Mouse (Mus musculus): ENCODE measurements around the gene Sqstm1.

Sqstm1 gene

DNA sequence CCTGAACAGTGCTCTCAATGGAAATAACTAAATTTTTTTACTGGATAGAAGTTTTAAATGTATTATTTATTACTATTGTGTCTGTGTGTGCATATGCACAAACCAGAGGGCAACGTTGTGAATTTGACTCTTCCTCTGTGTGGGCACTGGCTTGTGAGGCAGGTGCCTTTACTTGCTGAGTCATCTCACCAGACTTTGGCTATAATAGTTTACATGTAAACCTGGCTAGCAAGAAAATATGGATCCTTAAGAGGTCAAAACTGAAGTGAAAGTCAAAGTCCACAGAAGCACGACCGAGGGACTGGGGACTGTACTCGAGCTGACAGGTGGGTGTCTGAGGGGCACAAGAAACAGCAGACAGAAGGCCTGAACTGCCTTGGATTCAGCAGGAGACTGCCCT lies 27.9 kb downstream of the Sqstm1 start:
- CTCF ChIA-PET, result no interaction called here

DNA sequence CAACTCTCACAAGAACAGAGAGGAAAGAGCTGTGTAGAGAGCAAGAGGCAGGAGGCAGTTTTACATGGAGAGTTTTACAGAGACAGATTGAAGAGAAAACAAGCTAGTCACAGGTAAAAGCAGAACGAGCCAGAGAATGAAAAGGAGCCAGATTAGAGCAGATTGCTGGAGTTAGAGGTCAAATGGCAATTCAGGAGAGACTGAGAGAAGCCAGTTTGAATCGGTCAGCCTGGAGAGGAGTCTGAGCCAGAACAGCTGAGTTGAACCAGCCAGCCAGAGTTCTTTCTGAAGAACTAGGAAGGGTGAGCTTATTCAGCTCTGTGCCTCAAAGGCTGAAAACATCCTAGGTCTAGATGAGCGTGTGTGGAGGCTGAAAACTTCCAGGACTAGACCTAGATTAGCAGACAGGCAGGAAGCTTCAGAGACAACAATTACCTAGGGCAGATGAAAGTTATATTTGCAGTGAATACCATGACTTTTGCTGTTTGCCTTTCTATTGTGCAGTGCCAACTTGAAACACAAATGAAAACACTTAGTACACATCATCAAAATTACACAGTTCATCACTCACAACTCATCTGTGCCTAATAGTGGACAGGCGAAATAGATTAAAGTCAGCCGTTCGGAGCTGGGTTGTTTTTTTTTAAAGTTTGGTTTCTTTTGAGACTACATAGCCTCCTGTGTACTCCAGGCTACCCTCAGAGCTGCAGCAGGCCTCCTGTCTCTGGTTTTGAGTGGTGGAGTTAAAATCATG lies 30.0 kb downstream of the Sqstm1 start:
- ChIA-PET POLR2A (interaction anchor here in 3 of 4 experiments (0.6 to 34.0 kb wide), 18 partner anchors 9 to 850 kb away, joined by 3 to 742 read pairs (median 4); partner anchors contain the start of genes Mgat4b (in 3 of the 3), Sqstm1 (in 3 of the 3) and Hnrnph1 (in 1 of the 3)), CTCF (interaction anchor here in 2 of 4 experiments (1.3 to 1.7 kb wide), 2 partner anchors 19 to 194 kb away, joined by 4 to 6 read pairs; no protein-coding TSS in a partner anchor)

More for the DNA sequence above, 27.9 kb downstream of the Sqstm1 start:
- POLR2A ChIA-PET, result interaction anchor here in 3 of 4 experiments (1.0 to 34.0 kb wide), 8 partner anchors 8 to 178 kb away, joined by 3 to 742 read pairs (median 6); partner anchors contain the start of genes Mgat4b (in 2 of the 3), Sqstm1 (in 2 of the 3) and Mrnip (in 1 of the 3)

DNA sequence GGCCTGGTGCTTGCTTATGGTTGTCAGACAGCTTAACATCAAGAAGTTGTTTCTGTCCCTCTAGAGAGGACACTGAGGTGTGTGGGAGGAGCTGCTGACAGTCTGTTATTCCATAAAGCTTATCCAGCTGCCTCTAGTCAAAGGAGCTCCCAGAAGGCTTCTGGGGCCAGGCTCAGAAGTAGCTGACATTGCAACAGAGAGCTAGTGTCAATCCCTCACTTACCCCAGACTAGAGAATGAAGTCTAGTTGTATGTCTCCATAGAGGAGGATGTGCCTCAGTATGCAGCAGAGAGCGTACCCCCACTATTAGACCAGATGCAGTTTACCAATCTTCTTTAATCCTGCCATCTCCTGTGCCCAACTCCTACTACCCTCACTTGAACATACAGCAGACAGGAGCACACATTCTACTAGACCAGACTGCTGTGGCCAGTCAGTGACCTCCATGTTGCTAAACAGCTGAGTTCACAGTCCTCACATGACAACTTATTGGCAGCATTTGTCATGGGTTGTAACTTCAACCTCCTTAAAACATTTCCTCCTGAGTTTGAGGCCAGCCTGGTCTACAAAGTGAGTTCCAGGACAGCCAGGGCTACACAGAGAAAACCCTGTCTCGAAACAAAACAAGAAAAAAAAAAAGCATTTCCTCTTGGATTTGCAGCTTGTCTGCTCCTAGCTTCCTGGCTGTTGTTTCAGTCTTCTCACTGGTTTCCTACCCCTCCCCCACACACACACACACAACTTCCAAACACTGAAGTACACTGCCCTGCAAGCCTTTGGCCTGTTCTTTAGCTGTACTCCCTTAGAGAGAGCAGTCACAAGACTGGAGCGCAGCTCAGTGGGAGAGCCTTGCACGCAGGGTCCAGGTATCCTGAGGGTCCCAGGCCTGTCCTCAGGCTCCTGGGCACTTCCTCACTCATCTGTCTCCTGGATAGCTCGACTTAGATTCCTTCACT lies 31.8 kb downstream of the Sqstm1 start:
- ChIA-PET CTCF (interaction anchor here in 2 of 4 experiments (0.9 to 1.3 kb wide), 2 partner anchors 17 to 47 kb away, joined by 3 to 4 read pairs; no protein-coding TSS in a partner anchor), POLR2A (interaction anchor here in 3 of 4 experiments (0.6 to 34.0 kb wide), 21 partner anchors 9 to 736 kb away, joined by 3 to 742 read pairs (median 5); partner anchors contain the start of genes Mgat4b (in 2 of the 3) and Sqstm1 (in 2 of the 3))

DNA sequence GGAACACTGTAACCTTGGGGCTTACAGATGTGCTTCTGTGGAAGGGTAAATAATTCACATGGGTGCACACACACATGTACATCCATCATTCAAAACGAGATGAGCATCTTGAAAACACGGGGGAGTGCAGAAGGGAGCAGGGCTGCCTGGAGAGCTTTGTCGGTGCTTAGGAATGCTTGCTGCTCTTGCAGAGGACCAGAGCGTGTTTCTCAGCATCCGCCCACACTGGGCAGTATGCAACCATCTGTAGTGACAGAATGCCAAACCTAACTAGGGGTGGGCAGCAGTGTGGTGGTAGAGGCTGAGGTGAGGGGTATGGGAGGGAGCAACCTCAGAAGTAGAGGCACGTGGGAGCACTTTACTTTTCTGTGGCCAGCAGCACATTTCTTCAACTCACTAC lies 33.5 kb downstream of the Sqstm1 start:
- ChIA-PET POLR2A (interaction anchor here in 2 of 4 experiments (1.5 to 34.0 kb wide), 7 partner anchors 12 to 89 kb away, joined by 3 to 742 read pairs (median 52); partner anchors contain the start of genes Mgat4b (in 2 of the 2) and Sqstm1 (in 2 of the 2)), CTCF (no interaction called here)

DNA sequence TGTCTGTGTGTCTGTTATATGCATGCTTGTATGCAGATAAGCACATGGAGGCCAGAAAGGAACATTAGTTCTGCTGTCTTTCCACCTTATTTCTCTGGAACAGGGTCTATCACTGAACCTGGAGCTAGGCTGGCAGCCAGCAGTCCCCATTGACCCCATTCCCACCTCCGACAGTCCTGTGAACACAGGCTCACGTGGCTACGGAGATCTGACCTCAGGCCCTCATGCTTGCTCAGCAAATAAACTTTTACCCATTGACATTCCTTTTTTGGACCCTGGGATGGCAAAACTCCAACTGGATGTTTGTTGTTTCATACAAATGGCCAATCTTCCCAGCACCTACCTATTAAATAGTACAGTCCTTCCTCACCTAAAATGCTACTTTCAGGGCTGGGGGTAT lies 34.3 kb downstream of the Sqstm1 start:
- ChIA-PET POLR2A (interaction anchor here in 3 of 4 experiments (0.8 to 34.0 kb wide), 8 partner anchors 13 to 116 kb away, joined by 3 to 742 read pairs (median 42); partner anchors contain the start of genes Mgat4b (in 2 of the 3), Sqstm1 (in 2 of the 3) and Maml1 (in 1 of the 3)), CTCF (no interaction called here)

DNA sequence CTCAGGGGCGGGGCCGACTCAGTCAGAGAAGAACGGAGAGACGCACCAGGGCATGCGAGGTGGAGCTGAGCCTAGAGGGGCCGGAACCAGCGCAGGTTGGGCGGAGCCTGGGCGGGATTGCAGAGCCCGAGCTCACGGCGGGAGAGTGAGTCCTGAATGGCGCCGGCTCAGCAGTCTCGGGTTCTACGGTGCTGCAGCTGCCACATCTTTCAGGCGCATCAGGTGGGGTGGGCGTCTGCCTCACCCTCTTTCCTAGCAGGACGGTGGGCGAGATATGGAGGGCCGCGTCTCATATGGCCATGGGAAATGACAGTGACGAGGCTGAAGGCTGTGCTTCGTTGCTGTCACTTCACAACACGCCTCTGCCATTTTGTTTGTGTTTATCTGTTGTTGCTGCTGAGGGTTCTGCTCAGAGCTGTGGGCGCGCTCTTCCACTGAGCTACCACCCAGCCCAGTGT lies 35.9 kb downstream of the Sqstm1 start:
- POLR2A ChIA-PET, result interaction anchor here (0.7 to 34.0 kb wide), 82 partner anchors 9 to 1375 kb away, joined by 3 to 742 read pairs (median 4); partner anchors contain the start of genes Canx (in 3 of the 4), Hnrnph1 (in 3 of the 4), Mgat4b (in 3 of the 4) and Sqstm1 (in 3 of the 4)
- CTCF ChIA-PET, result interaction anchor here (0.5 to 1.6 kb wide), 16 partner anchors 10 to 398 kb away, joined by 3 to 10 read pairs (median 3); partner anchors contain the start of genes Mgat4b (in 1 of the 4) and Sqstm1 (in 1 of the 4)

DNA sequence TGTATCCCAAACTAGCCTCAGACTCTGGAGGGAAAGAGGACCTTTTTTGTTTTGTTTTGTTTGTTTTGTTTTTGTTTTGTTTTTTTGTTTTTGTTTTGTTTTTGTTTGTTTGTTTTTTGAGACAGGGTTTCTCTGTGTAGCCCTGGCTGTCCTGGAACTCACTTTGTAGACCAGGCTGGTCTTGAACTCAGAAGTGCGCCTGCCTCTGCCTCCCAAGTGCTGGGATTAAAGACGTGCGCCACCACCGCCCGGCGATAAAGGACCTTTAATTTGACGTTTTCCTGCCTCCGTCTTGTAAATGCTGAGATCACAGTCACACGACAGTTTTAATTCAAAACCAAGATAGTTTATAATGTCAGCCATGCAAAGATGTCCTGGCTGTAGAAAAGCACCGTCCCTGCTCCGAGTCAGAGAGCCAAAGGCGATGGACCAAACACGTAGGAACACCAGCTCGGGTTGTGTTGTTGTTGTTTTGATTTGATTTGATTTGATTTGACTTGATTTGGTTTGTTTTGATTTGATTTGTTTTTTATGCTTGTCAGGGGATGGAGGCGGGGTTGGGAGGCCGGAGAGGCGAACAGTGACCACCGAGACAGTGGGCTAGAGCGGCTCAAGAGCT lies 36.4 kb downstream of the Sqstm1 start, which contains the start of gene Mrnip:
Gene Mrnip, plus strand, starts transcription at position 334 of the 619 bp plus-strand sequence.
- ChIA-PET CTCF (interaction anchor here (0.6 to 1.6 kb wide), 15 partner anchors 9 to 187 kb away, joined by 3 to 10 read pairs (median 3); partner anchors contain the start of genes Mgat4b (in 1 of the 4) and Sqstm1 (in 1 of the 4)), POLR2A (interaction anchor here (0.7 to 34.0 kb wide), 78 partner anchors 9 to 1357 kb away, joined by 3 to 742 read pairs (median 4); partner anchors contain the start of genes Canx (in 3 of the 4), Hnrnph1 (in 3 of the 4), Mgat4b (in 3 of the 4) and Sqstm1 (in 3 of the 4))

DNA sequence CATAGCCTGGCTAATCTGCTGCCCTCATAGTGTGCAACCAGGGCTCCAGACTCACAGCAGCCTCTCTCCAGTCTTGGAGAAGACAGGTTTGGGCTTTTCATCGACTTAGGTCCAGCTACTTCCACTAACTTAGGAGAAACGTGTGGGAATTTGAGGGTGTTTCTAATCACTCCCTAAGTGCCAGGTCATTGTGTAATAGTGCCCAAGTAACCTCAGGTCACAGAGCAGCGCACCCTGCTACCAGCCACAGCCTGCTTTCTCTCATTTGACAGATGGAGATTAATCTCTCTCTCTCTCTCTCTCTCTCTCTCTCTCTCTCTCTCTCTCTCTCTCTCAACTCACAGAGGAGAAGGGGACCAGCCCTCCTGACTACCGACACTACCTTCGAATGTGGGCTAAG lies 42.3 kb downstream of the Sqstm1 start:
- ChIA-PET CTCF (no interaction called here), POLR2A (interaction anchor here in 1 of 4 experiments (0.7 kb wide), 1 partner anchor 697 kb away, joined by 5 read pairs; no protein-coding TSS in a partner anchor)

DNA sequence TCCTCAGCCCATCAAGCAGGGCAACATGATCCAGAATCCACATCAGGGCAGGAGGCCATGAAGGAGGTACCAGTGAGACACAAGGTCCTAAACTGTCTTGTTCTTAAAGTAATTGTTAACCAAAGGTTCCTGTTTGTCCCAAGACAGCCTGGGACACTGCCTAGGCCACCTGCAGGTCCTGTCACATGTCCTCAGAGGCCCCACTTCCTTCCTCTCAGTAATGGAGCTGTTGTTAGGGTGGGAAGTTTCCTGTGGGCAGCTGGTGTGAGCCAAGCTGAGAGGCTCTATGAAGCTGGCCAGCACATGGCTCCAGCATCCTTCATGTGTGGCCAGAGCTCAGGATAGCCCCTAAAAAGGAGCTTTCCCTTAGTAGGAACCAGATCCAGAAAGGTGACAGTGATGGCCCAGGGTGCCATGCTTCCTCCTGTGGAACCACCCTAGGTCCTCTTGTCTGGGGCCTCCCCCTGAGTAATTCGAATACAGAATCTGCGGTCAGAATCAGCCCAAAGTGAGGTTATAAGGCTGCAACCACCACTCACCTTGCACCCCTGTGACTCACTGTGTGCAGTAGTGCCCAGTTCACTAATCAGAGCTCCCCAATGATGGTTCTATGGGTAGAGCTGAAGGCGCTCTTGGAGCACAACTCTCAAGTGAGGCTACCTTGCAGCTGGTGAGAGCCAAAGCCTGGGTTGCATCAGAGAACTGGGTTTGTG lies 48.1 kb downstream of the Sqstm1 start:
- POLR2A ChIA-PET, result interaction anchor here (0.5 to 5.9 kb wide), 26 partner anchors 9 to 276 kb away, joined by 3 to 49 read pairs (median 4); partner anchors contain the start of genes Mrnip (in 3 of the 4), Mgat4b (in 2 of the 4) and Sqstm1 (in 2 of the 4)
- CTCF ChIA-PET, result interaction anchor here (0.7 to 2.3 kb wide), 24 partner anchors 10 to 510 kb away, joined by 3 to 10 read pairs (median 6); partner anchors contain the start of genes Mrnip (in 2 of the 4) and Hnrnph1 (in 1 of the 4)

DNA sequence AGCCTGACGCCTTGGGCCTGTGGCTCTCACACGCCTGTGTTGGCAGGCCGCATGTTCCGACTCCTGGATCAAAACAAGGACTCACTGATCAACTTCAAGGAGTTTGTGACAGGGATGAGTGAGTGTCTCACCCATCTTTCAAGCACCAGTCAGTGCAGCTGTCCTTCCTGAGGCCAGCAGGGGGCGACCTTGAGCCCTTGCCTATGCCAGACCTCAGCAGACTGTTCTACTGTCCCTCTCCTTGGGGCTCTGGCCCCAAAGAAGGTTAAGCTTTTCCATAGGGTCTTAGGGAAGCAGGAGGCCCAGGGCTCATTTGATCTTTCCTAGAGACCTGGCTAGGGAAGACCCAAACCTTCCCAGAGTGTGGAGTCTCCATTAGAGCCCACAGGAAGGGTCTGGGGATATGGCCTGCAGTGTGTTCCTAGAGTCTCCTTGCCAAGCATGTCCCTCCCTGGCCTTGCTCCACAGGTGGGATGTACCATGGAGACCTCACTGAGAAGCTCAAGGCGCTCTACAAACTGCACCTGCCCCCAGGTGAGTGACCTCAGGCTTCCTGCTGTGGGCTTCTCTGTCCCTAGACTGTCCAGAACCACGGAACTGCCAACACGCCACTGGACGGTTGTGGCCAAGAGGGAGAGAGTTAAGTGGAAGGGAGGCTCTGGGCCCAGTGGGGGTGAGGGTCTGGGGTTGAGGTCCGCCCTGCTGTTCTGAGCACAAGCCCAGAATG lies 48.9 kb downstream of the Sqstm1 start:
- ChIA-PET CTCF (interaction anchor here (0.6 to 2.3 kb wide), 37 partner anchors 9 to 509 kb away, joined by 3 to 10 read pairs (median 4); partner anchors contain the start of genes Cby3 (in 2 of the 4), Mrnip (in 2 of the 4) and Hnrnph1 (in 1 of the 4)), POLR2A (interaction anchor here (0.6 to 5.9 kb wide), 22 partner anchors 8 to 216 kb away, joined by 3 to 49 read pairs (median 4); partner anchors contain the start of genes Mrnip (in 3 of the 4), Mgat4b (in 2 of the 4) and Sqstm1 (in 2 of the 4))

DNA sequence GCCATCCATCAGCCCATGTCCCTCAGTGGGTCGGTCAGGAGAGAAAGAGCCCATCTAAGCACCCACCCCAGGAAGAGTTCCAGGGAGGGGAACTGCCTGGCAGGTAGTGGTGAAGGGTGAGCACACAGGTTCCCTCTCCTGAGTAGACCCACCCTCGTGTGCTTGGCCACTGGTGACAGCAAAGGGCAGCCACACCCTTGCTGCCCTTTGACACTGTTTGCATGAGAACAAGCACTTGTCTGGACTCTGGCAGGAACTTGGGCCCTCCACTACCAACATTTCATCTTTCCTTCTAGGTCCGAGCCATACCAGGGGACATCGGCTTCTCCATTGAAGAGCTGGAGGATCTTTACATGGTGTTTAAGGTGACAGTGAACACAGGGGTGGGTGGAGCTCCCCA lies 51.3 kb downstream of the Sqstm1 start:
- ChIA-PET POLR2A (interaction anchor here in 2 of 4 experiments (0.7 to 5.9 kb wide), 7 partner anchors 8 to 55 kb away, joined by 3 to 49 read pairs (median 3); partner anchors contain the start of genes Mgat4b (in 1 of the 2) and Sqstm1 (in 1 of the 2)), CTCF (interaction anchor here in 1 of 4 experiments (1.2 kb wide), 1 partner anchor 195 kb away, joined by 3 read pairs; the partner anchor contains the start of gene Cby3)

DNA sequence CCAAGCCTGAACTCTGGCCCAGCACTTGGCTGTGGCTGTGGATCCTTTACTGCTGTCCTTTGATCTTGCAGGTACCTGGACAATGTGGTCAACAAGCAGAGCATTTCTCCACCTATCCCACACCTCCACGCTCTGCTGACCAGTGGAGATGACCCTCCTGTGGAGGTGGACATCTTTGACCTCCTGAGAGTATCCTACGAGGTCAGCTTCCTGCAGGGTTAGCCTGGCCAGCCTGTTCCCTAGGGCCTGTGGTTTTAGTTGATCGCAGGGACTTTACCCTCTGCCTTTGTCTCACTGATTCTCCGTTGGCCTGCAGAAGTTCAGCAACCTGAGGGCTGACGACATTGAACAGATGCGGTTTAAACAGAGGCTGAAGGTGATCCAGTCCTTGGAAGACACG lies 52.3 kb downstream of the Sqstm1 start:
- POLR2A ChIA-PET, result interaction anchor here in 1 of 4 experiments (0.9 kb wide), 1 partner anchor 45 kb away, joined by 4 read pairs; no protein-coding TSS in a partner anchor
- CTCF ChIA-PET, result no interaction called here

DNA sequence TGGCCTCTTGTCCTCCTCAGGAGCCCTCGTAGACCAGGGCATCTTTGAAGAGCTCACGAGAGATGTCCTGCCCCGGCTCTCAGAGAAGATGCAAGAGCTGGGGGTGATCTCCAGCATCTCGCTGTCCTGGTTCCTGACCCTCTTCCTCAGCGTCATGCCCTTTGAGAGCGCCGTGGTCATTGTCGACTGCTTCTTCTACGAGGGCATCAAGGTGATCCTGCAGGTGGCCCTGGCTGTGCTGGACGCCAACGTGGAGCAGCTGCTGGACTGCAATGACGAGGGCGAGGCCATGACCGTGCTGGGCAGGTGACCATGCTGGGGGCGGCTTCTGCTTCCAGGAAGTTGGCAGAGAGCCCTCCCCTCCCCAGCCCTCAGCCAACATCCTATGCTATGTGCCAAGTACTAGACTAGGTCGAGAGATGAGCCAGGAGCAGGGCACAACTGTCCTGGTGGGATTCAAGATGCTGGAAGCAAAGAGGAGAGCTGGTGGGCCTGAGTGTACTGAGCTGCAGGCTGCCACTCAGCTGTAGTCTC lies 53.8 kb downstream of the Sqstm1 start:
- ChIA-PET CTCF (interaction anchor here in 1 of 4 experiments (1.2 kb wide), 1 partner anchor 26 kb away, joined by 3 read pairs; no protein-coding TSS in a partner anchor), POLR2A (interaction anchor here in 3 of 4 experiments (0.6 to 1.4 kb wide), 6 partner anchors 18 to 262 kb away, joined by 3 to 7 read pairs (median 5); partner anchors contain the start of gene Mrnip (in 1 of the 3))

DNA sequence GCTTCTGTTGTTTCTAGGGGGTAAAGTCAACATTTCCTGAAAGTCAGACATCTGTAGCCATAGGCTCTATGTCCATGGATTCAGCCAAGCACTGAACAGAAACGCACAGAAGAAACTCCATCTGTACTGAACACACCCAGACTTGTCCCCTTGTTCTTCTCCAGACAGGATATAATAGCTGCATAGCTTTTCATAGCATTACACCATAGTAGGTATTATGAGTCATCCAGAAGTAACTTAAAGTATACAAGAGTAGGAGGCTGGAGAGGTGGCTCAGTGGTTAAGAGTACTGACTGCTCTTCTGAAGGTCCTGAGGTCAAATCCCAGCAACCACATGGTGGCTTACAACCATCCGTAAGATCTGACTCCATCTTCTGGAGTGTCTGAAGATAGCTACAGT lies 54.8 kb downstream of the Sqstm1 start:
- ChIA-PET POLR2A (interaction anchor here in 1 of 4 experiments (0.7 kb wide), 1 partner anchor 132 kb away, joined by 3 read pairs; no protein-coding TSS in a partner anchor), CTCF (interaction anchor here in 1 of 4 experiments (0.6 kb wide), 1 partner anchor 799 kb away, joined by 11 read pairs; no protein-coding TSS in a partner anchor)
